Mouse (Mus musculus) thymus, postnatal 14 days (tissue): Measurements from ENCODE around the gene Wdr6.

Experiments
- DNase-seq: peaks from one replicate; pipeline ENCODE4 v3.0.0; 2021

Gene Wdr6

DNA sequence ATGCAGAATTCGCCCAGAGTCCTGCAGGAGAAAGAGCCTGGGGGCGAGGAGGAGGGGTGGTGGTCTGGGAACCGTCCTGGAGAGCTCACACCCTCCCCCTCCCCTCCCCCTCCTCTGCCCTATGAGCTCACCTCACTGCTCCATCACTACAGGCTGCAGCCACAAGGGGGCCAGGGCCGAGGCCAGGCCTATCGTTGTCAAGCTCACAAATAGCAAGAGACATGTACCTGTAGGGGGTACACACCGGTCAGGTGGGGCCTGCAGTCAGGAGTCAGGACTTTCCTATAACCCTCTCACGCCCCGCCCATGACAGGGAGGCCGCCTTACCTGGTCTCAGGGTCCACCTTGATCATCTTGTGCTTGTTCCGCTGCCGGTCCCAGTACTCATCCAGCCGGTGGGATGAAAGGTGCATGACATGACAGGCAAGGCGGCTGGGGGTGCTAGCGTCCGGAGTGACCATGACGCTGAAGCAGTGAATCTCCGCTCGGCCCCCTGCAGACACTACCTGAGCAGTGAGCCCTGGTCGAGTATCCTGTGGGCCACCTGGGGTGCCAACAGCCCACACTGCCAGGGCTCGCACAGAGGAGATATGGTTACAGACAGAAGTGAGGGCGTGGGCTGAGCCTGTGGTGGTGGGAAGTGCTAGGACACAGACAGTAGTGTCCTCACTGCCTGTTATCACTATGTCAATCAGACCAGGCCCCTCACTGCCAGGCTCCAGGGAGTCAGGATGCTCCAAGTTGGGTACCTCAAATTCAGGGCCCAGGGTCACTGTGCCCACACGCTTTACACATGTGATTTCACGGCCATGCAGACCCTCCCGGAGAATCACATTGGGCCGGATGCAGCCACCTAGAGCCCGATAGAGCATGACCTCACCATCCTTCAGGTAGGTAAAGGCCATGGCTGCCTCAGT, 4.5 kb downstream of the Wdr6 start:
- DNase-seq = peak; percentile 82

- DNase-seq = no peak
Measured at GRCm38 (mm10) chr9:108572321-108572720, 6.2 kb downstream of the Wdr6 start.

DNA sequence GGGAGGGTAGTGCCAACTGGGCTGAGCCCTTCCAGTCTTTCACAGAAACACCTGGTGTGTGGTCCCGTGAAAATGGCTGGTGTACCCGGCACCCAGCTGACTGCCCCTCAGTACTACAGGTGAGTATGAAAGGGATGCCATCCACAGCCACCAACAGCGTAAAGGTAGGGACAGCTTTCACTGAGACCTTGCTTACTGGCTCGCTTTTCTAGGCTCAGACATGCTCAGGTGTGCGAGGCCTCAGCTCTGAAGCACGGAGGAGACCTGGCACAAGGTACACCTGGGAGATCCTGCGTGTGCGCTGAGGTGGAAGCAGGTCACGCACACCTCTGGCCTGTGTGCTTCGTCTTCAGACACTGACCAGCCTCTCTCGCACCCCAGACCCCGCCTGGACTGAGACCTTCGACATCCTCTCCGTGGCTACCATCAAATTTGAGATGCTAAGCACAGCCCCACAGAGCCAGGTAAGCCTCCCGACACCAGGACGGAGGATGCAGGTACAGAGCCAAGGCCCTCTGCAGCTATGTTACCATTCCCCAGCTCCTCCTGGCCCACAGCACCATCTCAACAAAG, 7.1 kb downstream of the Wdr6 start:
- DNase-seq = no peak

DNA sequence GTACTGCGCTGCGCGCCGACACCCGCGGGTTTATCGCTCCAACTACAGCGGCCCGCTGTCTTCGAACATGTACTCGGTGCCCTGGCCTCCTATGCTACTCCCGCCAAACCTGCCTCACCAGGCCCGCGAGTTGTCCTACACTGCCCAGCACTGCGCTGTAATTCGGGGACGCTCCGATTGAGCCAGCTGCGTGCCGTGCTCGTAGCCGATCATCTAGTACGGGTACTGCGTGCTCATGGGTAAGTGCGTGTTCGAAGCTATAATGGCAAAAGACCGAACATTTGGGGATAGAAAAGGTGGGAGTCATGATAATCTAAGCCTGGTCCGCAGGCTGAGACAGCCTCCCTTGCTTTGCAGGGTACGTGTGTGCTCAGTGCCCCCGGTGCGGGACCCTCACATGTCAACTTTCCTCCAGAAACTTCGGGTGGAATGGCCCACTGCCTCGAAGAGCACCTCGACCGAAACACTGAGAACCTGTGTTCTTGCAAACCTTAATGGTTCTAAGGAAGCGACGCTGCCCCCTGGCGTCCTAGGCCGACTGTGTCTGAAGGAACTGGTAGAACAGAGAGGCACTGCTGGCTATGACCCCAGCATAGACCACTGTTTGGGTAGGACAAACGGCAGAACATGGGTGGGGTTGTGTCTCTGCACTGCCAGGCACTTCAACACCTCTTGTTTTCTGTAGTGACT, 8.2 kb downstream of the Wdr6 start:
- peak; percentile 94 for DNase-seq

DNA sequence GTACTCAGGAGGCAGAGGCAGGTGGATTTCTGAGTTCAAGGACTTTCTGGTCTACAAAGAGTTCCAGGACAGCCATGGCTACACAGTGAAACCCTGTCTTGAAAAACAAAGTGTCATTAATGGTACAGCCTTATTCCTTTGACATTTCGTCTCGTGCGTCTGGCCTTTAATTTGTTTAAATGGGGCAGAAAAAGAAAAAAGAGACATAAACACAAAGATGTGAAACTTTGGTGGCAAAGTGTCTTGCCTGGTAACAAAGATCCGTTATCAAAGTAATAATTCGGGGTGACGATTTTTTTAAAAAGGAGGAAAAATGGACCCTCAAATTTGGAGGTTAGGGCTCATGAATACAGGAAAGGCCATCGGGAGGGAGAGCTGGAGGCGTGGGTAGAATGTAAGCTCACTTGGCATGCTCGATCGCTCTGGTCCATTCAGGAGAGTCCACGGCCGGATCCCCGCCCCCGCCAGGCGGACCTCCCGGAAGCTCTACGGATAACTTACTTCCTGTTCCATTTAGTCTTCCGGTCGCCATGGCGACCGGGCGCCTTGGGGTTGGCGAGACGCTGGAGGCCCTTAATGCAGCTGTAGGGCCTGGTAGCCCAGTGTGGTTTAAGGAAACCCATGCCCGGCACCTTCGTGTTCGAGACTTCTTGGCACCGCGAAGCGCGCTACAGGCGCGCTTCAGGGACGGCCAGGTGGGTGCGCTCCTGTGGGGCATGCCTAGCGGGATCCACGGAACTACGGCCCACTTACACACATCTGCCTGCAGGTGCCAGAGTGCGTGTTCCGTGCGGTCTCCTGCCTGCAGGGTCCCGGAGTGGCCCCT, 8.9 kb downstream of the Wdr6 start, which contains the start of gene Dalrd3:
Dalrd3 (plus strand) TSS at position 506 of the 826 bp plus-strand sequence.
- peak; percentile 91 for DNase-seq

DNA sequence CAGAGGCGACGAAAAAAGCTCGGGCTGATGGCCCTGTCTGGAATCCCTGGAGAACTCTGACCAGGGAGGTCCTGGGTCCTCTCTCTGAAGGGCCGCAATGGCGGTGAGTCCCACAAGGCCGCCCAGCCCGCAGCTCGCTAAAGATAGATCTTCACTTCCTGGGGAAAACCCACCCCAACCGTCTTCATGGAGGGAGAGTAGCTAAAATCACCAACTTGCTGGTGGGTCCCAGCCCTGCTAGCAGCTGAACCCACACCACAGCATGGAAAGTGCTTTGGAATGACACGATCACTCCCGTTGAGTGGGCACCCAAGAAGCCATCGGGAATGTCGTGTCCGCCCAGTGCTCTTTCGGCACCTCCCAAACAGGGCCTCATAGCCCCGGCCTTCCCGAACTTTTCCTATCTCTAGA, 10.0 kb downstream of the Wdr6 start:
- peak; percentile 49 for DNase-seq

GRCm38 (mm10) chr9:108567931-108568419, 10.6 kb downstream of the Wdr6 start:
- DNase-seq = peak; percentile 39

- DNase-seq = peak; percentile 98
Measured at GRCm38 (mm10) chr9:108566815-108567776, 11.4 kb downstream of the Wdr6 start, which contains the start of gene Ndufaf3. Gene Ndufaf3 (minus strand): TSS chr9:108567434.

GRCm38 (mm10) chr9:108565881-108566814, 12.4 kb downstream of the Wdr6 start:
- peak; percentile 18 for DNase-seq

DNA sequence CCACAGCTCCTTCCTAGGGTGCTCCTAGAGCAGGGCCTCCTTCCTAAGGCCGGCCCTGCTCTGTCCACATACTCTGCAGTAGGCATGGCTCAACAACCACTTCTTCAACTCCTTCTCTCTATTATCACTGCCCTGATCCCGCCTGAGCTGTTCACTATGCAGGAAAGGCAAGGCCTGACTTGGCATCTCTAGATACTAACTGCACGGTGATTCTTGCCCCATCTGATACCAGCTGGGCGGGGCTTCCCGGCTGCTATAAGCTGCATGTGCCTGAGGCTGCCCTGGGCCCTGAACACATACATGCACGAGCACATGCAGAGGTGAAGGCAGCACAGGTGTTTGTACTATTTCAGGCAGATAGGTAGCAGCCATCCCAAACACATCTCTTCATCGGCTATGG, 14.4 kb downstream of the Wdr6 start:
- DNase-seq = no peak

GRCm38 (mm10) chr9:108563671-108564070, 14.9 kb downstream of the Wdr6 start:
- no peak for DNase-seq

- DNase-seq = peak; percentile 94
Measured at GRCm38 (mm10) chr9:108560227-108560841, 18.2 kb downstream of the Wdr6 start, which contains the start of gene Impdh2. Gene Impdh2 (plus strand): TSS chr9:108560286.

DNA sequence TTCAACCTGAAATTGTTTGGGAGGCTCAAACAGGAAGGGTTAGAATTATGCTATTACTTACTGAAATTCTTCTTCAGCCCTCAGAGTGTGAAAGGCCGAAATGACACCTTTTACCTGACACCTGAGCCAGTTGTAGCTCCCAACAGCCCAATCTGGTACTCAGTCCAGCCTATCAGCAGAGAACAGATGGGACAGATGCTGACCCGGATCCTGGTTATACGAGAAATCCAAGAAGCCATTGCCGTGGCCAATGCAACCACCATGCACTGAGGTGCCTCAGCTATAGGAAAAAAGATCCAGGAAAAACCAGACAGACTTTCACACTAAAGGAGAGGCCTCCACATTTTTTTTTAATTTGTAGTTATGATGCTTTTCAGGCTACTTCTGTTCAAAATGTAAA, 19.4 kb downstream of the Wdr6 start:
- no peak for DNase-seq

GRCm38 (mm10) chr9:108546875-108547274, 31.7 kb downstream of the Wdr6 start:
- no peak for DNase-seq

DNA sequence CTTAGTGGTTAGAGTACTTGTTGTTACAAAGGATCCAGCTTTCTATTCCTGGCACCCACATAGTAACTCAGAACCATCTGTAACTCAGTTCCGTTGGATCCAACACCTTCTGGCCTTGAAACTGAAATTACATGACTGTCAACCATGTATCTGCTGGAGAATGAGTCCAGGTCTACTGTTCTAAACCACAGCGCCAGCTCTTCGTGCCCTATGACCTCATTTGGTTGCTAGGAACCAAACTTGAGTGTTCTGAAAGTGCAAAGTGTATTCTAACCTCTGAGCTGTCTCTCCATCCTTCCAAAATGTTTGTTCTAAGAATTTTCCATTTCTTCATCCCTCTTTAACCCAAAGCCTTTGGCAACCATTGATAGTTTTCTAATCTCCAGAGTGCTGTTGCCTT, 32.6 kb downstream of the Wdr6 start:
- DNase-seq = no peak

GRCm38 (mm10) chr9:108540846-108541245, 37.7 kb downstream of the Wdr6 start:
- no peak for DNase-seq

GRCm38 (mm10) chr9:108531496-108531895, 47.0 kb downstream of the Wdr6 start:
- no peak for DNase-seq

GRCm38 (mm10) chr9:108530954-108531353, 47.6 kb downstream of the Wdr6 start:
- DNase-seq = no peak

DNA sequence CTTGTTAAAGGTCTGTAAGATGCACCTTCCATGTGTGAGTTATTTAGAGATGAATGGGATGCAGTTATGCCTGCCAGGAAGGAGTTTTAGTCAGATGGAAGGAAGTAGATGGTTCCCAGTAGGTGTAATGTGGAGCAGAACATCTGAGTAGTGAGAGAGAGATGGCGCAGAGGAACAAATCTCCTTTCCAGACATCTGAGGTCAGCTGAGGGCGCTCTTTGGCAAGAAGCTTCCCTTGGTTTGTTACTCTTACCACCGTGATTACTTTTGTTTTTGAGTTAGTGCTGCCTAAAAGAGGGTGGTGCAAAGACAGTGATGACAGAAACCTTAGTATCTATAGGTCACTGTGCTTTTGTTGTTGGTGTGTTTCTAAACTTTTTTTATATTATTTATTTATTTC, 53.1 kb downstream of the Wdr6 start:
- DNase-seq = no peak
